Mouse (Mus musculus) kidney, postnatal 0 days (tissue): Measurements from ENCODE around the gene Rasgef1b. TPM values are rescaled to one million over a fixed set of nuclear protein-coding genes. Genes with fewer than 3 reads are reported as not detected.

Source experiments
- ATAC-seq: fragments of 200-750 bp; cut with Nextera tagmentation; replicated peaks from 2 replicates; pipeline ENCODE4 v1.8.0; 2017; ENCODE audit warnings: low read depth, moderate number of reproducible peaks, moderate TSS enrichment, moderate library complexity; ENCODE audit not compliant: low FRiP score
- DNase-seq: peaks from one replicate; pipeline ENCODE4 v3.0.0-alpha.2; 2016; ENCODE audit warnings: low spot score
- H3K27ac ChIP-seq: fragments of 300-500 bp; sonication (generic); 2 replicates; pipeline ENCODE4 v1.5.1; 2014; ENCODE audit warnings: mild to moderate bottlenecking
- H3K27me3 ChIP-seq: fragments of 300-500 bp; sonication (generic); 2 replicates; pipeline ENCODE4 v1.6.1; 2014; ENCODE audit warnings: low read length, mixed read lengths; ENCODE audit not compliant: insufficient read depth
- H3K36me3 ChIP-seq: fragments of 300-500 bp; sonication (generic); 2 replicates; pipeline ENCODE4 v1.6.1; 2014; ENCODE audit warnings: low read length, mixed read lengths; ENCODE audit not compliant: insufficient read depth
- H3K4me1 ChIP-seq: fragments of 300-500 bp; sonication (generic); replicated peaks from 2 replicates; pipeline ENCODE4 v1.6.1; 2014; ENCODE audit warnings: antibody characterized with exemption, low read length, mixed read lengths; ENCODE audit not compliant: insufficient read depth
- H3K4me2 ChIP-seq: fragments of 300-500 bp; sonication (generic); 2 replicates; pipeline ENCODE4 v1.6.1; 2014; ENCODE audit warnings: mild to moderate bottlenecking, low read length, moderate library complexity, mixed read lengths
- H3K4me3 ChIP-seq: fragments of 300-500 bp; sonication (generic); replicated peaks from 2 replicates; pipeline ENCODE4 v1.5.1; 2014; ENCODE audit warnings: low read depth, low read length
- H3K9ac ChIP-seq: fragments of 300-500 bp; sonication (generic); 2 replicates; pipeline ENCODE4 v1.6.1; 2014; ENCODE audit warnings: low read depth, low read length
- H3K9me3 ChIP-seq: fragments of 300-500 bp; sonication (generic); replicated peaks from 2 replicates; pipeline ENCODE4 v1.6.1; 2016; ENCODE audit warnings: low read length, inconsistent platforms, mixed read lengths
- CTCF ChIP-seq: IDR thresholded peaks from 2 replicates; pipeline ENCODE4 v1.5.1; 2016; ENCODE audit warnings: antibody characterized with exemption, low read depth, mild to moderate bottlenecking, moderate library complexity
- WGBS: fragments of 180-500 bp; shearing (Covaris S2); extraction: QIAGEN DNeasy Blood & Tissue Kit; methylation state at CpG from one replicate; pipeline ENCODE4 v1.1.7; 2014; 5-methylcytosine and 5-hydroxymethylcytosine counted together
- polyA plus RNA-seq: library from polyadenylated mRNA; unstranded; fragments of >200 nt; fragmentation: Nextera tagmentation; extraction: Ambion mirVana; gene quantifications from 2 replicates; pipeline ENCODE4 v1.2.1, GENCODE M21; 2015

Rasgef1b gene
- polyA plus RNA-seq, 1 experiment from 2014 or later: 7.3 TPM

DNA sequence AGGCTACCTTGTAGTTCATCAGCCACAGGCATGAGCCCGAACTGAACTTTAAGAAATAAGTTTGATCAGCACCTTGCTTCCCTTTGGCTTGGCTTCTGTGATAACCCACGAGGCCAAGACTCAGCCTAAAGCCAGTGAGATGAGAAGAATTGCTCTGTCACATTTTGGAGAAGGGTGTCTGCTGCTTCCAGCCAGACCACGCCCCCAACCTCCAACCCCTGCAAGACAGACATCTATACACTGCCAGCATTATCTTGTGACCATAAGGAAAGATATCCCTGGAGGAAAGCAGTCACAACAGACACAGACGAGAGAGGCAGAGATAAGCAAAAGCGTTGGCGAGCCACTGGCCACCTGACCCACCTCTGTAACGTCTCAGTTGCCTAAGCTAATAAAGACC is 39.0 kb downstream of the Rasgef1b start:
- DNase-seq (no peak), ATAC-seq (no peak)
- Histone ChIP-seq H3K27ac (no peak overlapping the region), H3K4me2 (no peak overlapping the region), H3K27me3 (no peaks in the 10 kb centered on the region), H3K9me3 (no peaks in the 10 kb centered on the region), H3K9ac (no peak overlapping the region), H3K4me1 (no peaks in the 10 kb centered on the region), H3K4me3 (no peak overlapping the region), H3K36me3 (no peaks in the 10 kb centered on the region)
- WGBS: 37% methylated on average over 7 of the region's 7 CpGs
- no peak for TF ChIP-seq CTCF

GRCm38 (mm10) chr5:99687894-99688293 is 41.0 kb downstream of the Rasgef1b start:
- Histone ChIP-seq H3K4me3 (no peak overlapping the region), H3K9ac (no peak overlapping the region), H3K36me3 (no peaks in the 10 kb centered on the region), H3K27ac (no peak overlapping the region), H3K27me3 (no peaks in the 10 kb centered on the region), H3K4me2 (no peak overlapping the region), H3K4me1 (no peaks in the 10 kb centered on the region), H3K9me3 (no peaks in the 10 kb centered on the region)
- 64% methylated on average over 6 of the region's 6 CpGs for WGBS
- ATAC-seq: no peak
- no peak for TF ChIP-seq CTCF
- DNase-seq: no peak

- no peaks in the 10 kb centered on the region for H3K27me3 ChIP-seq
- no peak for TF ChIP-seq CTCF
- DNase-seq (no peak), ATAC-seq (no peak)
- H3K9me3 ChIP-seq: no peaks in the 10 kb centered on the region
- H3K36me3 ChIP-seq: no peaks in the 10 kb centered on the region
- H3K4me3 ChIP-seq: no peak overlapping the region
- H3K27ac ChIP-seq: no peak overlapping the region
- no peak overlapping the region for H3K9ac ChIP-seq
- H3K4me1 ChIP-seq: no peaks in the 10 kb centered on the region
- WGBS: 23% methylated on average over 2 of the region's 2 CpGs
- H3K4me2 ChIP-seq: no peak overlapping the region
These were observed 44.8 kb downstream of the Rasgef1b start for GRCm38 (mm10) chr5:99684023-99684422.

DNA sequence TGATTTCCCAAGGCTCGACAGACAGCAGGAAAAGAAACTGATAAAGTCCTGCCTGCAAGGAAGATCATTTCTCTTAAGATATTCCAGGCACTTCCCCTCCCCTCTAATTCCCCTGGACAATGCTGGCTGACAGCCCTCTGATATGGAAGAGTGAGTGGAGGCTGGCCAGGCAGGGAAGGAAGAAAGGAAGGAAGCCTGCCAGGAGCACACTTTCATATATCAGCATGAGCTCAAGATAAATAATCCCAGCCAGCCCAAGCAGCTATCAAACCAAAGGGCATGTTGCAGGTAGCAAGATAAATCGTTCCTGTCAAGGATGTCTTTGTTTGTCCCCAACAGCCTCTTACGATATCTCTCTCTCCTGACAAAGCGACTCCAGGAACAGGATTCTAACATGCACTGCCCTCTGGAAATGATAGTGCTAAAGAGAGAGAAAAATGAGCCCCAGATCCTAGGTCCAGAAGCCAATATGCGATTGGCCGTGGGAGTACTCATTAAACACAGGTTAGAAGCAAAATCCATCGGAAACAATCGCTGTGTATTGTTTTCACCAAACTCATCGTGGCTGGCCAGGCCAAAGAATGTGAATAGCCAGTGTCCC is 58.8 kb downstream of the Rasgef1b start:
- Histone ChIP-seq H3K36me3 (no peaks in the 10 kb centered on the region), H3K4me3 (no peak overlapping the region), H3K27ac (no peak overlapping the region), H3K4me2 (no peak overlapping the region), H3K4me1 (no peaks in the 10 kb centered on the region), H3K27me3 (no peaks in the 10 kb centered on the region), H3K9ac (no peak overlapping the region), H3K9me3 (no peaks in the 10 kb centered on the region)
- DNase-seq (peak; percentile 26), ATAC-seq (no peak)
- TF ChIP-seq CTCF: no peak
- 44% methylated on average over 9 of the region's 9 CpGs for WGBS

GRCm38 (mm10) chr5:99656024-99656423 is 72.8 kb downstream of the Rasgef1b start:
- no peak for TF ChIP-seq CTCF
- Histone ChIP-seq H3K4me3 (no peak overlapping the region), H3K9ac (no peak overlapping the region), H3K4me2 (no peak overlapping the region), H3K27ac (no peak overlapping the region), H3K4me1 (no peaks in the 10 kb centered on the region), H3K36me3 (no peaks in the 10 kb centered on the region), H3K27me3 (no peaks in the 10 kb centered on the region), H3K9me3 (no peaks in the 10 kb centered on the region)
- no peak for DNase-seq
- WGBS: 48% methylated on average over 5 of the region's 5 CpGs
- no peak for ATAC-seq

GRCm38 (mm10) chr5:99652931-99653330 is 75.9 kb downstream of the Rasgef1b start:
- Histone ChIP-seq H3K27ac (no peak overlapping the region), H3K9ac (no peak overlapping the region), H3K4me1 (no peaks in the 10 kb centered on the region), H3K9me3 (no peaks in the 10 kb centered on the region), H3K27me3 (no peaks in the 10 kb centered on the region), H3K36me3 (no peaks in the 10 kb centered on the region), H3K4me3 (no peak overlapping the region), H3K4me2 (no peak overlapping the region)
- no peak for ATAC-seq
- no peak for DNase-seq
- 77% methylated on average over 10 of the region's 10 CpGs for WGBS
- TF ChIP-seq CTCF: no peak

DNA sequence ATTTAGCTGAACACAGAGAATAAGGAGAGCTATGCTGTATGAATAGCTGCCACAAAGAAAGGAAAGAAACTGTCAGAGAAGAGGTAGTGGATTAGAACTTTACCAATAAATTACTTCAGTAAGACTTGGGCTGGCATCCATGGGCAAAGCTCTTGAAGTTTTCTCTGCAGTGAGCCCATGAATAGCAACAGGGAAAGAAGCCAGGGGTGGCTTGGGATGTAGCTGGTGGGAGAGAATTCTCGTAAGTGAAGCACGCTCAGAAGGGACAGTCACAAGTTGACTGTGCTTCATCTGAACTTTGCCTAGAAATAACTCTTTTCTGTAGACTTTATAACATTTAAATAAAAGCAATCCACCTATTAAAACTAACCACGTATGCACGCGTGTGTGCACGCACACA is 87.5 kb downstream of the Rasgef1b start:
- H3K4me3 ChIP-seq: no peak overlapping the region
- H3K9ac ChIP-seq: no peak overlapping the region
- WGBS: 92% methylated on average over 6 of the region's 6 CpGs
- H3K9me3 ChIP-seq: no peaks in the 10 kb centered on the region
- ATAC-seq (no peak), DNase-seq (no peak)
- no peak for TF ChIP-seq CTCF
- H3K27ac ChIP-seq: no peak overlapping the region
- no peaks in the 10 kb centered on the region for H3K36me3 ChIP-seq
- no peaks in the 10 kb centered on the region for H3K27me3 ChIP-seq
- H3K4me2 ChIP-seq: no peak overlapping the region
- H3K4me1 ChIP-seq: no peaks in the 10 kb centered on the region
